Mouse (Mus musculus): ENCODE data around the gene Capn1.

GRCm38 (mm10) chr19:5986043-5986442, 29.7 kb downstream of the Capn1 start, which contains the start of gene Slc22a20:
- TF ChIP-seq CTCF (IDR thresholded peaks at IDR 0.05; ENCODE audit: low read depth, low read length) (no peak), TAL1 (conservative IDR thresholded peaks at IDR 0.05; ENCODE audit: low read depth, low read length) (no peak), GATA1 (IDR thresholded peaks at IDR 0.05; ENCODE audit: borderline replicate concordance, low read length) (no peak), POLR2AphosphoS5 (IDR thresholded peaks at IDR 0.05; ENCODE audit: insufficient replicate concordance, low read depth, low read length) (no peak), GATA2 (IDR thresholded peaks at IDR 0.05; ENCODE audit: borderline replicate concordance, low read depth, low read length) (no peak)

Data from G1E (cell line).